Mouse (Mus musculus): Measurements from ENCODE around the gene Ccdc3. TPM values are rescaled to one million over a fixed set of nuclear protein-coding genes. Genes with fewer than 3 reads are reported as not detected.
"Not testable (repeated sequence)": the region's sequence is repeated elsewhere in the genome, so short reads cannot be mapped to it uniquely, and the experiment has no call there.

The Ccdc3 gene
- polyA plus RNA-seq, 1 experiment, result 7.9 TPM

DNA sequence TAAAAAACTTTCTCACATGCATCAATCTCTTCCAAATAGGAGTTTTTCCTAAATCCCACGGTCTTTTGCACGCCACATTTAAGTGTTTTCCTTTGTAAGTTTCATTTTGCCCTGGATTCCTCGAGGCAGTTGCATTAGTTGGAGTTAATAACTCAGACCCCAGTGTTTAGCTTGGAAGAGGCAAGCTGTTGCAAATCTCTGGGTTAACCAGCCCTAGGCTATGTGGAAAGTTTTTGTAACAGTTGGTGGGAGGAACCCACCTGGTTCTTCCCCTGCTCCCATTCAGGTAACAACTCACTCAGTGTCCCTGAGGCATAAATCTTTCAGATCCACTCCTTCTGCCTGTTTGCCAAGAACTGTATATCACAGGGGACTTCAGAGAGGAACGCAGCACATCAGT, 101.9 kb downstream of the Ccdc3 start:
- Histone ChIP-seq H3K4me3 (ENCODE audit: low read depth, low read length) (no peak overlapping the region), H3K27me3 (ENCODE audit: control insufficient read depth, insufficient read depth, low read length) (no peaks in the 10 kb centered on the region), H3K4me1 (ENCODE audit: control insufficient read depth, insufficient read depth, insufficient read length, low read length) (no peaks in the 10 kb centered on the region), H3K27ac (ENCODE audit: insufficient read depth, low read depth, low read length) (no peak overlapping the region), H3K36me3 (ENCODE audit: control insufficient read depth, insufficient read depth, low read length) (no peaks in the 10 kb centered on the region)
- WGBS, result 81% methylated on average over 4 of the region's 4 CpGs
- no peak for TF ChIP-seq POLR2A (IDR thresholded peaks at IDR 0.05; ENCODE audit: low read depth, low read length)

DNA sequence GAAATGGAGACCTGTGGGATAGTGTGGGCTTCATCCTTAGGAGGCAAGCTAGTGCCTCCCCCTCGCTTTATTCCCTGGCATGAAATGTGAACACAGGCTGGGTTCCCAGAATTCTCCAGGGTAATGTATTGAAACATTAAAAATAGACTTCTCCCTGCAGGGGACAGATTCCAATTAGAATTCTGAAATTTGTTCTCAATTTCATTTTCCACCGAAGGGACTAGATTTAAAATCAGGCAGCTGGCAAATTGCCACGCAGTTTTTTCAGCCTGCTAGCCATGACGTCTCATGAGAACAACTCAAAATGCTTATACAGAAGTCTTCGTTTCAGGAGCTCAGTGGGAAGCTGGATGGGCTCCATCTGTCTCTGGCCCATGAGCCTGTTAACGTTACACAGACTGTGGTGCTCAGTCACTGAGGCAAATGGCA, 103.9 kb downstream of the Ccdc3 start:
- Histone ChIP-seq H3K4me3 (ENCODE audit: low read depth, low read length) (no peak overlapping the region), H3K27me3 (ENCODE audit: control insufficient read depth, insufficient read depth, low read length) (no peaks in the 10 kb centered on the region), H3K27ac (ENCODE audit: insufficient read depth, low read depth, low read length) (no peak overlapping the region), H3K4me1 (ENCODE audit: control insufficient read depth, insufficient read depth, insufficient read length, low read length) (no peaks in the 10 kb centered on the region), H3K36me3 (ENCODE audit: control insufficient read depth, insufficient read depth, low read length) (no peaks in the 10 kb centered on the region)
- TF ChIP-seq CTCF (IDR thresholded peaks at IDR 0.05; ENCODE audit: extremely low read depth, insufficient read length, insufficient replicate concordance, low read depth, low read length), result no peak
- no peak for TF ChIP-seq POLR2A (IDR thresholded peaks at IDR 0.05; ENCODE audit: low read depth, low read length)
- WGBS, result 66% methylated on average over 6 of the region's 6 CpGs

DNA sequence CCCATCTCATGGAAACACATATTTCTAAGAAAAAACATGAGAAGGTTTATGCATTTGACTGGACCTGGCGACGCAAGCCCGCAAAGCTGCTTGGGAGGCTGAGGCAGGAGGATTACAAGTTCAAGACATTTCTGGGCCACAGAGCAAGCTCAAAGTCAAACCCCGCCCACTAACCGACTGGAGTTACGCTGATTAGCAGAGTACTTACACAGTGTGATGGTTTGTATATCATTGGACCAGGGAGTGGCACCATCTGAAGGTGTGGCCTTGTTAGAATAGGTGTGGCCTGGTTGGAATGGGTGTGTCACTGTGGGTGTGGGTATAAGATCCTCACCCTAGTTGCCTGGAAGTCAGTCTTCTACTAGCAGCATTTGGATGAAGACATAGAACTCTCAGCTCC, 111.6 kb downstream of the Ccdc3 start:
- H3K27me3 ChIP-seq (ENCODE audit: control insufficient read depth, insufficient read depth, low read length); H3K4me3 ChIP-seq (ENCODE audit: low read depth, low read length); H3K27ac ChIP-seq (ENCODE audit: insufficient read depth, low read depth, low read length); H3K4me1 ChIP-seq (ENCODE audit: control insufficient read depth, insufficient read depth, insufficient read length, low read length); H3K36me3 ChIP-seq (ENCODE audit: control insufficient read depth, insufficient read depth, low read length): not testable (repeated sequence)
- whole genome bisulfite sequencing, result 76% methylated on average over 6 of the region's 6 CpGs

DNA sequence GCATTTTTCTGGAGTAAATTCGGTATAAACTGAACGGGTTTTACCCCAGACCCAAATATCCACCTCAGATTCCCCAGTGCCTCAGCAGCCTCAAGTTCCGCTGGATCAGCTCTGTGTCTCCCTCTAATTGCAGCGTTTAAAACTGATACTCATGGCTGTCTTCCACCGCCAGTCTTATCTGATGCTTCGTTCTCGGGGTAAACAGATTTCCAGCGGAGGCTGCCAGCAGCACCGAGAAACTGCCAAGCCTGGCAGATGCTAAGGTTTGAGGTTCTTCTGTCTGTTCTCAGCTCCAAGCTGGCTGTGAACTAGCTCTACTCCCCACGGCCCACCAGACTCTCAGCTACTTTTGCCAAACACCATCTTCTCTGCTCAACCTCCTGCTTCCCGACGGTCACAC, 112.4 kb downstream of the Ccdc3 start:
- H3K27ac ChIP-seq (ENCODE audit: insufficient read depth, low read depth, low read length), result no peak overlapping the region
- H3K36me3 ChIP-seq (ENCODE audit: control insufficient read depth, insufficient read depth, low read length), result no peaks in the 10 kb centered on the region
- H3K4me1 ChIP-seq (ENCODE audit: control insufficient read depth, insufficient read depth, insufficient read length, low read length), result no peaks in the 10 kb centered on the region
- H3K4me3 ChIP-seq (ENCODE audit: low read depth, low read length), result no peak overlapping the region
- WGBS, result 36% methylated on average over 12 of the region's 12 CpGs
- peak; percentile 16; the same call in 1 of the 2 replicates for TF ChIP-seq CTCF (IDR thresholded peaks at IDR 0.05; ENCODE audit: extremely low read depth, insufficient read length, insufficient replicate concordance, low read depth, low read length)
- TF ChIP-seq POLR2A (IDR thresholded peaks at IDR 0.05; ENCODE audit: low read depth, low read length), result no peak
- H3K27me3 ChIP-seq (ENCODE audit: control insufficient read depth, insufficient read depth, low read length), result no peaks in the 10 kb centered on the region

DNA sequence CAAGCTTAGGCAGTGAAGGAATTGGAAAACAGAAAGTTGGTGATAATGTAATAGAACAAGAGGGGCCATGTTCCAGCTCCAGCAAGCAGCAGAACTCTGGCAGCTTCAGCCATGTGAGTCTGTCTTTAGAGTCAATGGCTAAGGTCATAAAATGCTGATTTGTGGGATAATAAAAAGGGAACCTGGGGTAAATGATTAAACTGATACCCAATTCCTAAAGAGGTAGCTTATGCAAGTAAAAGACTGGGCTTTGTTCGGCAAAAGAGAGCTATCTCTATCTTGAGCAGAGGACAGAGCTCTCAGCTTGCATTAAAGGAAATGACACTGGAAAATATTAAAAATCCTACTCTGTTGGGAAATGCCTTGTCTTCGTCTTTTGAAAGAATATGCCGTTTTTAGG, 120.7 kb downstream of the Ccdc3 start:
- H3K4me1 ChIP-seq (ENCODE audit: control insufficient read depth, insufficient read depth, insufficient read length, low read length), result peaks cover 2% of the 10 kb centered on the region; the same call in 1 of the 2 replicates
- H3K4me3 ChIP-seq (ENCODE audit: low read depth, low read length), result no peak overlapping the region
- H3K27me3 ChIP-seq (ENCODE audit: control insufficient read depth, insufficient read depth, low read length), result no peaks in the 10 kb centered on the region
- WGBS, result 33% methylated on average over 3 of the region's 3 CpGs
- no peaks in the 10 kb centered on the region for H3K36me3 ChIP-seq (ENCODE audit: control insufficient read depth, insufficient read depth, low read length)
- no peak overlapping the region for H3K27ac ChIP-seq (ENCODE audit: insufficient read depth, low read depth, low read length)
- no peak for TF ChIP-seq CTCF (IDR thresholded peaks at IDR 0.05; ENCODE audit: extremely low read depth, insufficient read length, insufficient replicate concordance, low read depth, low read length)
- TF ChIP-seq POLR2A (IDR thresholded peaks at IDR 0.05; ENCODE audit: low read depth, low read length), result no peak

DNA sequence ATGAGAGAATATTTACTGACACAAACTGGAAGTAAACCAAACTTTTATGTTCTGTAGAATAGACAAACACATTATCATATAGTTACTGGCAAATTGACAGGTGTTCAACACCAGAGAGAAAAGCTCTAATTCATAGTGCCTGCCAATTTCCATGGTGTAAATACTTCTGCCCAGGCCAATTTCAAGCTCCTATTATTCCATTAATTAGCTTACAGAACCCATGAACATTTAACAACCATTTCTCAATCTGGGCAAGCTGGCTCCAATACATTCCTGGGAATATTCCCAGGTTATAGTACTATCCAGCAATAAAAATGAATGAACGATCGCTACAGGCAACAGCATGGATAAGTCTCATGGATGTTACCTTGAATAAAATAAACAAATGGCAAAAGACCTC, 124.7 kb downstream of the Ccdc3 start:
- 39% methylated on average over 2 of the region's 2 CpGs for WGBS
- Histone ChIP-seq H3K36me3 (ENCODE audit: control insufficient read depth, insufficient read depth, low read length) (no peaks in the 10 kb centered on the region), H3K4me3 (ENCODE audit: low read depth, low read length) (no peak overlapping the region), H3K4me1 (ENCODE audit: control insufficient read depth, insufficient read depth, insufficient read length, low read length) (peaks cover 2% of the 10 kb centered on the region; the same call in 1 of the 2 replicates), H3K27me3 (ENCODE audit: control insufficient read depth, insufficient read depth, low read length) (no peaks in the 10 kb centered on the region), H3K27ac (ENCODE audit: insufficient read depth, low read depth, low read length) (no peak overlapping the region)
- TF ChIP-seq CTCF (IDR thresholded peaks at IDR 0.05; ENCODE audit: extremely low read depth, insufficient read length, insufficient replicate concordance, low read depth, low read length) (no peak), POLR2A (IDR thresholded peaks at IDR 0.05; ENCODE audit: low read depth, low read length) (no peak)

DNA sequence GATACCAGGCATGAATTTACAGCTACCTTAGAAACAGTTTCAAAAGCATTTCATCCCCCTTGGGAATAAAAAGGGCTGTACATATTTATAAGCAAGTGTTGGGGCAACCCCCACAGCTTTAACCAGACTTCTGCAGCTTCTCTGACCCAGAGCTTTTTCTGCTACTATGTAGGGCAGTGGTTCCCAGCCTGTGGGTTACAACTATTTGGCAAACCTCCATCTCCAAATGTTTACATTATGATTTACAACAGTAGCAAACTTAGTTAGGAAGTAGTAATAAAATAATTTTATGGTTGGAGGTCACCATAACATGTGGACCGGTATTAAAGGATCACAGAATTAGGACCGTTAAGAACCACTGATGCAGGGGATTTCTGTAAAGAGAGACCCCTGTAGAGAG, 130.4 kb downstream of the Ccdc3 start:
- Histone ChIP-seq H3K4me3 (ENCODE audit: low read depth, low read length) (no peak overlapping the region), H3K27me3 (ENCODE audit: control insufficient read depth, insufficient read depth, low read length) (no peaks in the 10 kb centered on the region), H3K36me3 (ENCODE audit: control insufficient read depth, insufficient read depth, low read length) (no peaks in the 10 kb centered on the region), H3K27ac (ENCODE audit: insufficient read depth, low read depth, low read length) (no peak overlapping the region), H3K4me1 (ENCODE audit: control insufficient read depth, insufficient read depth, insufficient read length, low read length) (no peaks in the 10 kb centered on the region)
- no peak for TF ChIP-seq CTCF (IDR thresholded peaks at IDR 0.05; ENCODE audit: extremely low read depth, insufficient read length, insufficient replicate concordance, low read depth, low read length)
- TF ChIP-seq POLR2A (IDR thresholded peaks at IDR 0.05; ENCODE audit: low read depth, low read length), result no peak
- 20% methylated on average over 2 of the region's 2 CpGs for WGBS

Other genes starting within 250 kb of the Ccdc3 start
- gene Phyh, start 218.8 kb upstream of the Ccdc3 start, polyA plus RNA-seq (2012; rRNA removed), result 59.3 and 94.8 TPM in 2 replicates
- not detected in 2 replicates for gene Ucma, start 161.7 kb upstream of the Ccdc3 start, polyA plus RNA-seq (2012; rRNA removed)
- gene Mcm10, start 125.0 kb upstream of the Ccdc3 start, polyA plus RNA-seq (2012; rRNA removed), result 3.3 and 9.1 TPM in 2 replicates
- 21.3 and 51.5 TPM in 2 replicates for gene Optn, start 73.7 kb upstream of the Ccdc3 start, polyA plus RNA-seq (2012; rRNA removed)